Mouse (Mus musculus) regulatory T cell (primary cell): Measurements from ENCODE around the gene Txndc5.

Experiments used
- in situ Hi-C: fragments of 300-600 bp; cut with MboI, MseI; formaldehyde crosslinking; loops from one replicate; pipeline ENCODE4 v1.15.1; 2025; ENCODE audit warnings: high pct_unique_total_duplicates

Txndc5 gene

GRCm38 (mm10) chr13:38528687-38529294 lies at the start of gene Txndc5:
TSS of gene Txndc5 (minus strand) at chr13:38528824.
- in situ Hi-C loops = loop anchor here (10.0 to 25.0 kb wide), 2 partner anchors 106 to 434 kb away; partner anchors contain the start of genes Bloc1s5 and Slc35b3

GRCm38 (mm10) chr13:38574668-38575067 lies 46.0 kb upstream of the Txndc5 start:
- in situ Hi-C loops = loop anchor here (5.0 kb wide), 1 partner anchor 492 kb away; no protein-coding TSS in a partner anchor

- in situ Hi-C loops = no loop called here
Observed at GRCm38 (mm10) chr13:38573281-38573680, 44.7 kb upstream of the Txndc5 start.

GRCm38 (mm10) chr13:38565245-38565644 lies 36.6 kb upstream of the Txndc5 start:
- in situ Hi-C loops = no loop called here

- in situ Hi-C loops = no loop called here
Observed at GRCm38 (mm10) chr13:38554611-38555010, 26.0 kb upstream of the Txndc5 start.

GRCm38 (mm10) chr13:38554210-38554609 lies 25.6 kb upstream of the Txndc5 start:
- in situ Hi-C loops = no loop called here

- in situ Hi-C loops = loop anchor here (25.0 kb wide), 1 partner anchor 414 kb away; the partner anchor contains the start of gene Slc35b3
Observed at GRCm38 (mm10) chr13:38548681-38549080, 20.1 kb upstream of the Txndc5 start.

- in situ Hi-C loops = loop anchor here (25.0 kb wide), 1 partner anchor 415 kb away; the partner anchor contains the start of gene Slc35b3
Observed at GRCm38 (mm10) chr13:38547717-38548116, 19.1 kb upstream of the Txndc5 start.

GRCm38 (mm10) chr13:38546754-38547153 lies 18.1 kb upstream of the Txndc5 start:
- in situ Hi-C loops = loop anchor here (25.0 kb wide), 1 partner anchor 416 kb away; the partner anchor contains the start of gene Slc35b3

- in situ Hi-C loops = loop anchor here (25.0 kb wide), 1 partner anchor 417 kb away; the partner anchor contains the start of gene Slc35b3
Observed at GRCm38 (mm10) chr13:38545460-38545859, 16.8 kb upstream of the Txndc5 start.

GRCm38 (mm10) chr13:38544769-38545445 lies 16.3 kb upstream of the Txndc5 start:
- in situ Hi-C loops = loop anchor here (25.0 kb wide), 1 partner anchor 417 kb away; the partner anchor contains the start of gene Slc35b3

GRCm38 (mm10) chr13:38543455-38544125 lies 15.0 kb upstream of the Txndc5 start:
- in situ Hi-C loops = loop anchor here (25.0 kb wide), 1 partner anchor 419 kb away; the partner anchor contains the start of gene Slc35b3

- in situ Hi-C loops = loop anchor here (25.0 kb wide), 1 partner anchor 423 kb away; the partner anchor contains the start of gene Slc35b3
Observed at GRCm38 (mm10) chr13:38539192-38539900, 10.7 kb upstream of the Txndc5 start.

- in situ Hi-C loops = loop anchor here (25.0 kb wide), 1 partner anchor 425 kb away; the partner anchor contains the start of gene Slc35b3
Observed at GRCm38 (mm10) chr13:38537521-38537920, 8.9 kb upstream of the Txndc5 start.

- in situ Hi-C loops = loop anchor here (25.0 kb wide), 1 partner anchor 428 kb away; the partner anchor contains the start of gene Slc35b3
Observed at GRCm38 (mm10) chr13:38534731-38535130, 6.1 kb upstream of the Txndc5 start.

GRCm38 (mm10) chr13:38534016-38534415 lies 5.4 kb upstream of the Txndc5 start:
- in situ Hi-C loops = loop anchor here (25.0 kb wide), 1 partner anchor 428 kb away; the partner anchor contains the start of gene Slc35b3

- in situ Hi-C loops = loop anchor here (25.0 kb wide), 1 partner anchor 429 kb away; the partner anchor contains the start of gene Slc35b3
Observed at GRCm38 (mm10) chr13:38533461-38533860, 4.8 kb upstream of the Txndc5 start.

- in situ Hi-C loops = loop anchor here (25.0 kb wide), 1 partner anchor 431 kb away; the partner anchor contains the start of gene Slc35b3
Observed at GRCm38 (mm10) chr13:38531498-38531897, 2.9 kb upstream of the Txndc5 start.

- in situ Hi-C loops = loop anchor here (10.0 to 25.0 kb wide), 2 partner anchors 105 to 433 kb away; partner anchors contain the start of genes Bloc1s5 and Slc35b3
Observed at GRCm38 (mm10) chr13:38529576-38529975, 952 bp upstream of the Txndc5 start.
